Mouse (Mus musculus): ENCODE data around the gene Dhh.

Dhh gene

DNA sequence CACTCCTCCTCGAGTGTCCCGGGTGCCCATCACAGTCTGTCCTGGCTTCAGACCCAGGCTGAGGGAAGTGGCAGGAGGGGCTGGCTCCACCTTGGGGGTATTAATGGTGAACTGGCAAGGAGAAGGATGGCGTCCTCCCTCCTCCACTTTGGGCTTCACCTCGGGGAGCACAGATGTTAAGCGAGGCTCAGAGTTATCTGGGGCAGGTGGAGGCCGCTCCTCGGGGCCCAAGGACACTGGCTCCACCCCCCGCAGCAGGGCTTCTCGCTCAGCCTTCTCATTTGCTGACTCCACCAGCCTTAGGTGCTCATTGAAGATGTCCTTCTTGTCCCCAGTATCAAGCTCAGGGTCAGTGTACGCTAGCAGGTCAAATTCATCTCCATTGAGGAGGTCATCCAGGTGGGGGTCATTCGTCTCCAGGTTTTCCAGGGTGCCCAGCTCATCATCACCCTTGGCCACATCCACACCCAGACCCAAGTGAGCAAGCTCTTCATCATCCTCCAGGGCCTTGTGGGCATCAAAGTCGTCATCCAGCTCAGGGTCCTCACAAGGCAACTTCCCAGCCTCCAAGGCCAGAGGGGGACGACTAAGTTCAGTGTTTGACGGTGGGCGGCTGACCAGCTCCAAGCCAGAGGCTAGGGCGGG lies 48.3 kb downstream of the Dhh start:
- peak in 1 of 2 experiments; percentile 15 for DNase-seq

DNA sequence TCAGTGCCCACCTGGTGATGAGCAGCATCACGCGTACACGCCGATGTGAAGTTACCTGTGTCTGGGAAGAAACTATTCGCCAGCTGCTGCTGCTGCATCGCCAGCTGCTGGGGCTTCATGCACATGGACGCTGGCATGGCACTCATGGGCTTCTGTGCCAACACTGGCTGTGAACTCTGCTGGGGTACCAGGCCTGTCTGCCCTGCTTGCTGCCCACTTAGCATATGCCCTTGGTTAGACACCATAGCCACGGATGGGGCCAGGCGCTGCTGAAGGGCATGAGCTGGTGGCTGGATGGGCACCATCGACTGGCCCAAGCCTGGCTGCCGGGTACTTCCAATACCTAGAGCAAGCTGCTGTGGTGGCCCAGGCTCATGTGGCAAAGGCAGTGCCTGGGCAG lies 49.2 kb downstream of the Dhh start:
- no peak for DNase-seq

DNA sequence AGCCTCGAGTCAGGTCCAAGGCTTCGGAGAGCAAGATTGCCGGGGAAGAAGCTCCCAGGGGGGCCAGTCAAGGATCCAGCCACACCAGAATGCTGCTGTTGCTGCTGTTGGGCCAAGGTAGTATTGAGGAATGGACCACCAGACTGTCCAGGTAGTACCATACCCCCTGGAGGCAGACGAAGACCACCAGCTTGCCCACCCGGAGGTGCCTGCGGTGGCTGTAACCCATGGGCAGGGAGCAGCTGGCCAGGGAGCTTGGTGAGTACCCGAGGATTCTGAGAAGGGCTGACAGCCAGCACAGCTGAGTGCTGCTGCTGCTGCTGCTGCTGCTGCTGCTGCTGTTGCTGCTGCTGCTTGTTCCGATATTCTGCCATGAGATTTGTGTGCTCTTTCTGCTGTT lies 52.2 kb downstream of the Dhh start:
- DNase-seq = no peak

DNA sequence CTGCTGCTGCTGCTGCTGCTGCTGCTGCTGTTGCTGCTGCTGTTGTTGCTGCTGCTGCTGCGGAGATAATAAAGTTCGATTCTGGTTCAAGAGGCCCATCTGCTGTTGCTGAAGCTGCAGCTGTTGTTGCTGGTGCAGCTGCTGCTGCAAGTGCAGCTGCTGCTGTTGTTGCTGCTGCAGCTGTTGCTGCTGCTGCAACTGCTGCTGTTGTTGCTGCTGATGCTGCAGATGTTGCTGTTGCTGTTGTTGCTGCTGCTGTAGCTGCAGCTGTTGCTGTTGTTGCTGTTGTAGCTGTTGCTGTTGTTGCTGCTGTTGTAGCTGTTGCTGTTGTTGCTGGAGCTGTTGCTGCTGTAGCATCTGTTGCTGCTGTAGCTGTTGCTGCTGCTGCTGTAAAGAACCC lies 53.2 kb downstream of the Dhh start:
- no peak for DNase-seq

DNA sequence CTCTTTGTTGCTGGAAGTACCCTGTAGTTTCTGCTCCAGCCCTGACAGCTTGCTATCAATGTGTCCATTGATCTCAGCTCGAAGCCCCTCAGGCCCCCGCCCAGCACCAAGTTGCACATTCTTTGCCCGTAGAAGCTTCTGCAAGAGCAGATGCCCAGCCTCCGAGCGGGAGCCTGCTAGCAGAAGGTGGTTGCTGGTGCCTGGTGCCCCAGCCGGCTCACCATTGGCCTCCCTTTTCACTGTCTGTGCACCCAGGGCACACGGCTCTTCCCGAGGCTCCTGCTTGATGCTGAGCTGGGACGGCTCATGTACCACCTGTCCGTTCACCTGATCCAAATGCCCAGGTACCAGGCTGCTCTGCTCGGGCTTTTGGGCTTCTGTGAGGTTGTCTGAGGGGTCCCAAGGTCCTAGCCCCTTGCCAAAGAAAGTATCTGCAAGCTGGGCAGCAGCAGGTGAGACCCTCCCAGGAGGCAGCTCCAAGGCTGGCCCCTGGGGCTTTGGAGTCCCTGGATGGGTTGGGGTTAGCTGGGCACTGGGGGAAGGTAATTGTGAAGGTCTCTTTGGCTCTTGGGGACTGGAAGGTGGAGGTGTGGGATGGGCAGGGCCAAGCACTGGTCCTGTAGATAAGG lies 54.6 kb downstream of the Dhh start:
- DNase-seq = peak in 1 of 2 experiments; percentile 10
